Mouse (Mus musculus) ES-E14 (cell line): ENCODE measurements around the gene Olfr411. TPM values are rescaled to one million over a fixed set of nuclear protein-coding genes. Genes with fewer than 3 reads are reported as not detected.

Experiments used
- DNase-seq: peaks from one replicate; pipeline ENCODE4 v3.0.0-alpha.2; 2013; ENCODE audit warnings: low read depth, low spot score
- H3K27ac ChIP-seq: 2 replicates; pipeline ENCODE4 v1.5.1; 2012; ENCODE audit warnings: low read depth, mild to moderate bottlenecking, low read length, moderate library complexity, mixed read lengths; ENCODE audit not compliant: poor library complexity, insufficient read depth, severe bottlenecking
- H3K36me3 ChIP-seq: 2 replicates; pipeline ENCODE4 v1.6.1; 2012; ENCODE audit warnings: mild to moderate bottlenecking, low read length, moderate library complexity, mixed read lengths; ENCODE audit not compliant: control insufficient read depth, poor library complexity, insufficient read depth, severe bottlenecking
- H3K4me1 ChIP-seq, 2 experiments: fragments of 150-350 bp in 1 of 2; sonication (generic) in 1 of 2; 2 replicates each; pipeline ENCODE4 v1.6.1; 2012; ENCODE audit warnings: low read length in 2 of 2, mild to moderate bottlenecking in 1 of 2, mixed read lengths in 1 of 2; ENCODE audit not compliant: control insufficient read depth in 2 of 2, insufficient read depth in 2 of 2, poor library complexity in 1 of 2
- H3K4me3 ChIP-seq, 2 experiments: fragments of 150-350 bp in 1 of 2; sonication (generic) in 1 of 2; 2 replicates each; pipeline ENCODE4 v1.5.1; 2012; ENCODE audit warnings: low read length in 2 of 2, low read depth in 1 of 2, mild to moderate bottlenecking in 1 of 2, mixed read lengths in 1 of 2; ENCODE audit not compliant: insufficient read depth in 1 of 2, poor library complexity in 1 of 2, severe bottlenecking in 1 of 2
- H3K9ac ChIP-seq: 2 replicates; pipeline ENCODE4 v1.6.1; 2012; ENCODE audit warnings: low read depth, mild to moderate bottlenecking, low read length, mixed read lengths; ENCODE audit not compliant: poor library complexity, insufficient read depth, severe bottlenecking
- H3K9me3 ChIP-seq: fragments of 150-350 bp; sonication (generic); 2 replicates; pipeline ENCODE4 v1.6.1; 2012; ENCODE audit warnings: low read depth, mild to moderate bottlenecking, low read length; ENCODE audit not compliant: control insufficient read depth, insufficient read depth
- CHD2 ChIP-seq: IDR thresholded peaks from 2 replicates; pipeline ENCODE4 v1.6.1; 2014; ENCODE audit warnings: mild to moderate bottlenecking, low read depth, low read length, inconsistent platforms
- HCFC1 ChIP-seq: IDR thresholded peaks from 2 replicates; pipeline ENCODE4 v1.6.1; 2012; ENCODE audit warnings: low read length, inconsistent platforms, borderline replicate concordance; ENCODE audit not compliant: insufficient read depth
- MAFK ChIP-seq: IDR thresholded peaks from 2 replicates; pipeline ENCODE4 v1.6.1; 2014; ENCODE audit warnings: mild to moderate bottlenecking, low read depth, low read length, inconsistent platforms; ENCODE audit not compliant: insufficient read depth
- ZC3H11A ChIP-seq: IDR thresholded peaks from 2 replicates; pipeline ENCODE4 v1.6.1; 2012; ENCODE audit warnings: low read depth, mild to moderate bottlenecking, inconsistent platforms, low read length, borderline replicate concordance
- ZNF384 ChIP-seq: IDR thresholded peaks from 2 replicates; pipeline ENCODE4 v1.6.1; 2012; ENCODE audit warnings: low read depth, low read length, inconsistent platforms
- in situ Hi-C, 2 experiments: fragments of 600-800 bp; cut with MboI; formaldehyde crosslinking; loops; one replicate each; pipeline ENCODE4 v1.15.1; 2025; ENCODE audit warnings: low sequenced_read_pairs in 2 of 2, inconsistent platforms in 1 of 2; ENCODE audit not compliant: unreplicated experiment in 2 of 2
- total RNA-seq: library from RNA; depleted of rRNA; stranded (reverse); fragments of 300-350 nt; gene quantifications from 2 replicates; pipeline ENCODE4 v1.2.3, GENCODE M21; 2012; rRNA removed

Olfr411 gene
- total RNA-seq: not detected in 2 replicates

- TF ChIP-seq MAFK (no peak), ZNF384 (no peak)
- Histone ChIP-seq H3K4me1 (no peaks in the 10 kb centered on the region), H3K36me3 (no peaks in the 10 kb centered on the region), H3K9me3 (no peaks in the 10 kb centered on the region), H3K27ac (no peak within 1 kb of the TSS), H3K4me3 (no peak within 1 kb of the TSS), H3K9ac (no peak within 1 kb of the TSS)
- in situ Hi-C loops: no loop called here
- no peak for DNase-seq
Measured at GRCm38 (mm10) chr11:74352550-74352949, at the start of gene Olfr411. Gene Olfr411, minus strand, starts transcription at chr11:74352650.

- no peak overlapping the region for H3K27ac ChIP-seq
- no peaks in the 10 kb centered on the region for H3K36me3 ChIP-seq
- no peak for DNase-seq
- no peak overlapping the region for H3K9ac ChIP-seq
- no peak for TF ChIP-seq ZNF384
- TF ChIP-seq ZC3H11A: peak; percentile 65; the same call in 1 of the 2 replicates
- no peaks in the 10 kb centered on the region for H3K4me1 ChIP-seq
- in situ Hi-C loops: no loop called here
- H3K4me3 ChIP-seq: no peak overlapping the region
- no peaks in the 10 kb centered on the region for H3K9me3 ChIP-seq
Measured at GRCm38 (mm10) chr11:74402126-74402525, 49.7 kb upstream of the Olfr411 start.

- Histone ChIP-seq H3K9ac (no peak overlapping the region), H3K27ac (no peak overlapping the region), H3K4me1 (no peaks in the 10 kb centered on the region), H3K36me3 (no peaks in the 10 kb centered on the region), H3K9me3 (no peaks in the 10 kb centered on the region), H3K4me3 (no peak overlapping the region)
- in situ Hi-C loops: loop anchor here in 1 of 2 experiments (25.0 kb wide), 1 partner anchor 142 kb away; no protein-coding TSS in a partner anchor
- TF ChIP-seq CHD2: no peak
- no peak for TF ChIP-seq HCFC1
- no peak for TF ChIP-seq MAFK
- TF ChIP-seq ZC3H11A: no peak
- DNase-seq: no peak
Measured at GRCm38 (mm10) chr11:74395583-74395982, 43.1 kb upstream of the Olfr411 start.

- H3K27ac ChIP-seq: no peak overlapping the region
- in situ Hi-C loops: loop anchor here in 1 of 2 experiments (25.0 kb wide), 1 partner anchor 144 kb away; no protein-coding TSS in a partner anchor
- TF ChIP-seq MAFK: no peak
- TF ChIP-seq ZC3H11A: no peak
- TF ChIP-seq ZNF384: no peak
- TF ChIP-seq CHD2: no peak
- no peaks in the 10 kb centered on the region for H3K36me3 ChIP-seq
- no peak for DNase-seq
- no peaks in the 10 kb centered on the region for H3K9me3 ChIP-seq
- no peak overlapping the region for H3K4me3 ChIP-seq
- H3K9ac ChIP-seq: no peak overlapping the region
- H3K4me1 ChIP-seq: no peaks in the 10 kb centered on the region
Measured at GRCm38 (mm10) chr11:74393489-74393888, 41.0 kb upstream of the Olfr411 start.

- H3K36me3 ChIP-seq: no peaks in the 10 kb centered on the region
- H3K4me3 ChIP-seq: no peak overlapping the region
- H3K4me1 ChIP-seq: no peaks in the 10 kb centered on the region
- H3K9ac ChIP-seq: no peak overlapping the region
- TF ChIP-seq ZNF384: no peak
- TF ChIP-seq MAFK: no peak
- no peak for TF ChIP-seq HCFC1
- no peak for TF ChIP-seq CHD2
- TF ChIP-seq ZC3H11A: no peak
- H3K27ac ChIP-seq: no peak overlapping the region
- in situ Hi-C loops: loop anchor here in 1 of 2 experiments (25.0 kb wide), 1 partner anchor 144 kb away; no protein-coding TSS in a partner anchor
- no peak for DNase-seq
- no peaks in the 10 kb centered on the region for H3K9me3 ChIP-seq
Measured at GRCm38 (mm10) chr11:74392903-74393302, 40.5 kb upstream of the Olfr411 start.
